Comparison of ENCODE assay signal across 8 mouse cellular contexts in the genomic region with DNA sequence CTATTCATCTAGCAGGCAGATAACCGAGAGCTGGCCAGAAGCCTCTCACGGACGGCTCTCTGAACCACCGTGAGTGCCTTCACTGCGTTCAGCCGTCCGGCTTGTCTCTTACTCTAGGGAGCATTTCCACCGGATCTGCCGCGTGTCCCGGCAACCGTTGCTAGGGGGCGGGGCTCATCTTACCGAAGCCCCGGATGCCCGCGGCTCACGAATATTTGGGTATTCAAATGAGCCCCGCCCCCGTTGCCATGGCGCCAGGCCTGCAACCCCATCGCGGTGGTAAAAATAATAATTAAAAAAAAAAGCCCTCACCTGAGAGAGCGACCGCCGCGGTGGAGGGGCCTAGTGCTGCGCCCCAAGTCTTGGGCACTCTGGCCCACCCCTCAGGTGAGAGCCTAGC. TPM values are rescaled to one million over a fixed set of nuclear protein-coding genes. Genes with fewer than 3 reads are reported as not detected.
DNase-seq lines count a peak whose midpoint lies in the region; ATAC-seq and TF ChIP-seq lines count a peak whose summit lies in the region.

No protein-coding gene starts in this region.

- H3K9me3 ChIP-seq in CH12.LX (replicated peaks; ENCODE audit: low read length) = no peaks in the 10 kb centered on the region
- H3K9me3 ChIP-seq in forebrain, embryonic 11.5 days (ENCODE audit: control insufficient read depth, low read length) = no peaks in the 10 kb centered on the region
- no peaks in the 10 kb centered on the region for H3K9me3 ChIP-seq in heart, embryonic 16.5 days (replicated peaks; ENCODE audit: control insufficient read depth, low read length)
- no peaks in the 10 kb centered on the region for H3K9me3 ChIP-seq in liver, postnatal 0 days (ENCODE audit: low read length)
- no peaks in the 10 kb centered on the region for H3K9me3 ChIP-seq in neural tube, embryonic 14.5 days (ENCODE audit: control insufficient read depth, low read length)

- TF ChIP-seq RAD21 in CH12.LX (IDR thresholded peaks at IDR 0.05; ENCODE audit: low read depth, low read length) = no peak

- H3K4me2 ChIP-seq in CH12.LX (ENCODE audit: insufficient read depth, low read depth, poor library complexity, severe bottlenecking) = peak overlapping the region; percentile 86
- peak overlapping the region; percentile 97 for H3K4me2 ChIP-seq in forebrain, embryonic 11.5 days (ENCODE audit: low read depth, low read length, severe bottlenecking)
- H3K4me2 ChIP-seq in heart, embryonic 16.5 days (ENCODE audit: low read depth, low read length) = peak overlapping the region; percentile 99
- peak overlapping the region; percentile 100 for H3K4me2 ChIP-seq in liver, postnatal 0 days (ENCODE audit: low read depth, low read length)
- peak overlapping the region; percentile 98 for H3K4me2 ChIP-seq in neural tube, embryonic 14.5 days (ENCODE audit: low read depth, low read length)

- peak; percentile 96 for DNase-seq in CH12.LX (ENCODE audit: extremely low read depth)
- peak; percentile 98 for DNase-seq in forebrain, embryonic 11.5 days (ENCODE audit: low spot score)
- DNase-seq in kidney, postnatal 36 days = peak; percentile 94 to 98
- DNase-seq in liver, postnatal 0 days = peak; percentile 95

- H3K4me1 ChIP-seq in CH12.LX (ENCODE audit: control insufficient read depth in 1 of 2, insufficient read depth in 2 of 2) = peaks cover 6 to 18% of the 10 kb centered on the region in 2 experiments
- H3K4me1 ChIP-seq in brown adipose tissue, adult 24 weeks (ENCODE audit: control insufficient read depth, insufficient read depth, insufficient read length, low read length) = peaks cover 17% of the 10 kb centered on the region
- peaks cover 10% of the 10 kb centered on the region for H3K4me1 ChIP-seq in forebrain, embryonic 11.5 days (replicated peaks; ENCODE audit: control insufficient read depth, insufficient read depth, low read length)
- H3K4me1 ChIP-seq in heart, embryonic 16.5 days (ENCODE audit: control insufficient read depth, insufficient read depth, low read length) = peaks cover 16% of the 10 kb centered on the region
- H3K4me1 ChIP-seq in liver, postnatal 0 days (ENCODE audit: insufficient read depth) = peaks cover 35% of the 10 kb centered on the region
- peaks cover 9% of the 10 kb centered on the region for H3K4me1 ChIP-seq in neural tube, embryonic 14.5 days (ENCODE audit: control insufficient read depth, insufficient read depth, low read length)
- H3K4me1 ChIP-seq in testis, adult 2 months (ENCODE audit: control insufficient read depth, insufficient read depth, low read length) = peaks cover 7% of the 10 kb centered on the region

- H3K79me2 ChIP-seq in CH12.LX (replicated peaks; ENCODE audit: control insufficient read depth, extremely low read depth, insufficient read depth, poor library complexity, severe bottlenecking) = no peaks in the 10 kb centered on the region

- WGBS in forebrain, embryonic 11.5 days = under 1% methylated on average over 28 of the region's 28 CpGs
- WGBS in heart, embryonic 16.5 days = under 1% methylated on average over 28 of the region's 28 CpGs
- under 1% methylated on average over 28 of the region's 28 CpGs for WGBS in liver, postnatal 0 days (ENCODE audit: insufficient replicate concordance)
- WGBS in neural tube, embryonic 14.5 days = under 1% methylated on average over 28 of the region's 28 CpGs

- peak overlapping the region; percentile 56 for H3K9ac ChIP-seq in CH12.LX (ENCODE audit: insufficient read depth, low read depth)
- peak overlapping the region; percentile 55 for H3K9ac ChIP-seq in forebrain, embryonic 11.5 days (ENCODE audit: low read length)
- H3K9ac ChIP-seq in heart, embryonic 16.5 days (ENCODE audit: low read length) = peak overlapping the region; percentile 73
- peak overlapping the region; percentile 96 for H3K9ac ChIP-seq in liver, postnatal 0 days (replicated peaks)
- H3K9ac ChIP-seq in neural tube, embryonic 14.5 days (replicated peaks; ENCODE audit: low read depth, low read length) = peak overlapping the region; percentile 54

- no peak for TF ChIP-seq EP300 in CH12.LX (IDR thresholded peaks at IDR 0.05; ENCODE audit: low read length)
- TF ChIP-seq EP300 in liver, postnatal 0 days (IDR thresholded peaks at IDR 0.05; ENCODE audit: low read depth) = no peak

- in situ Hi-C loops in CH12.LX (cut with MboI; ENCODE audit: low pct_ligation_motif_present, low pct_unique_long_range_greater_than_20kb, low sequenced_read_pairs) = no loop called here

- H3K4me3 ChIP-seq in CH12.LX (replicated peaks in 1 of 3; ENCODE audit: low read depth in 2 of 3, low read length in 2 of 3, poor library complexity in 1 of 3) = peak overlapping the region; percentile 68 to 87 (median 85)
- peak overlapping the region; percentile 69 for H3K4me3 ChIP-seq in brown adipose tissue, adult 24 weeks (ENCODE audit: insufficient read depth, low read depth, low read length)
- peak overlapping the region; percentile 85 for H3K4me3 ChIP-seq in forebrain, embryonic 11.5 days (ENCODE audit: low read depth, low read length)
- H3K4me3 ChIP-seq in heart, embryonic 16.5 days (ENCODE audit: low read length) = peak overlapping the region; percentile 58
- H3K4me3 ChIP-seq in liver, postnatal 0 days (ENCODE audit: low read depth, low read length) = peak overlapping the region; percentile 95
- peak overlapping the region; percentile 94 for H3K4me3 ChIP-seq in neural tube, embryonic 14.5 days (ENCODE audit: low read depth, low read length)
- H3K4me3 ChIP-seq in testis, adult 2 months (ENCODE audit: control insufficient read depth, low read depth, low read length) = peak overlapping the region; percentile 95

- no peak overlapping the region for H3K27ac ChIP-seq in CH12.LX (ENCODE audit: insufficient read depth, low read depth)
- H3K27ac ChIP-seq in brown adipose tissue, adult 24 weeks (replicated peaks; ENCODE audit: low read depth, low read length) = no peak overlapping the region
- H3K27ac ChIP-seq in forebrain, embryonic 11.5 days (ENCODE audit: low read depth, low read length) = peak overlapping the region; percentile 64
- H3K27ac ChIP-seq in heart, embryonic 16.5 days (ENCODE audit: low read length) = peak overlapping the region; percentile 89
- peak overlapping the region; percentile 91 for H3K27ac ChIP-seq in liver, postnatal 0 days (ENCODE audit: low read depth)
- peak overlapping the region; percentile 71 for H3K27ac ChIP-seq in neural tube, embryonic 14.5 days (ENCODE audit: low read depth, low read length)
- peak overlapping the region; percentile 79 for H3K27ac ChIP-seq in testis, adult 2 months (ENCODE audit: control insufficient read depth, insufficient read depth, low read depth, low read length)

- peak; percentile 43 for ATAC-seq in forebrain, embryonic 11.5 days (replicated peaks; ENCODE audit: low FRiP score)
- 0 out of 2 replicates have a peak, but pooled peaks have one; percentile 16 for ATAC-seq in heart, embryonic 16.5 days (replicated peaks; ENCODE audit: extremely low read depth, insufficient read depth, low FRiP score)
- peak; percentile 4; the same call in 1 of the 2 replicates for ATAC-seq in liver, postnatal 0 days
- ATAC-seq in neural tube, embryonic 14.5 days (ENCODE audit: low read depth) = peak; percentile 38; the same call in 1 of the 2 replicates

- dilution Hi-C loops in CH12.LX (cut with MboI; ENCODE audit: extremely low pct_ligation_motif_present, extremely low pct_unique_long_range_greater_than_20kb, low sequenced_read_pairs) = no loop called here

- TF ChIP-seq CTCF in CH12.LX (conservative IDR thresholded peaks at IDR 0.05 in 1 of 2, IDR thresholded peaks at IDR 0.05 in 1 of 2; ENCODE audit: low read depth in 2 of 2, low read length in 2 of 2) = no peak
- no peak for TF ChIP-seq CTCF in liver, postnatal 0 days (IDR thresholded peaks at IDR 0.05; ENCODE audit: low read depth)
- no peak for TF ChIP-seq CTCF in testis, adult 2 months (IDR thresholded peaks at IDR 0.05; ENCODE audit: control insufficient read depth, insufficient read depth, insufficient replicate concordance, low read depth, low read length)

- H3K36me3 ChIP-seq in CH12.LX (replicated peaks in 1 of 2; ENCODE audit: control insufficient read depth in 1 of 2, insufficient read depth in 1 of 2, low read length in 1 of 2) = peaks cover 25 to 27% of the 10 kb centered on the region in 2 experiments
- H3K36me3 ChIP-seq in forebrain, embryonic 11.5 days (ENCODE audit: control insufficient read depth, insufficient read depth, low read length) = 0 out of 2 replicates have a peak, but pooled peaks cover 1% of the 10 kb centered on the region
- H3K36me3 ChIP-seq in heart, embryonic 16.5 days (ENCODE audit: control insufficient read depth, insufficient read depth) = peaks cover 23% of the 10 kb centered on the region
- H3K36me3 ChIP-seq in liver, postnatal 0 days (replicated peaks; ENCODE audit: insufficient read depth, low read length) = peaks cover 25% of the 10 kb centered on the region
- H3K36me3 ChIP-seq in neural tube, embryonic 14.5 days (ENCODE audit: control insufficient read depth, insufficient read depth, low read length) = peaks cover 26% of the 10 kb centered on the region
- H3K36me3 ChIP-seq in testis, adult 2 months (ENCODE audit: control insufficient read depth, insufficient read depth, low read length) = no peaks in the 10 kb centered on the region; the same call in 1 of the 2 replicates

- TF ChIP-seq POLR2A in CH12.LX (IDR thresholded peaks at IDR 0.05; ENCODE audit: low read depth, low read length) = peak; percentile 30; the same call in 1 of the 2 replicates
- peak; percentile 84 for TF ChIP-seq POLR2A in testis, adult 2 months (IDR thresholded peaks at IDR 0.05; ENCODE audit: control insufficient read depth, low read depth, low read length)

- H3K27me3 ChIP-seq in CH12.LX (replicated peaks) = no peaks in the 10 kb centered on the region
- no peaks in the 10 kb centered on the region for H3K27me3 ChIP-seq in forebrain, embryonic 11.5 days (ENCODE audit: control insufficient read depth, insufficient read depth, low read length)
- no peaks in the 10 kb centered on the region for H3K27me3 ChIP-seq in heart, embryonic 16.5 days (ENCODE audit: control insufficient read depth, insufficient read depth, low read length)
- H3K27me3 ChIP-seq in liver, postnatal 0 days (ENCODE audit: insufficient read depth, low read length) = no peaks in the 10 kb centered on the region
- H3K27me3 ChIP-seq in neural tube, embryonic 14.5 days (ENCODE audit: control insufficient read depth, insufficient read depth, low read length) = no peaks in the 10 kb centered on the region
- H3K27me3 ChIP-seq in testis, adult 2 months (ENCODE audit: control insufficient read depth, insufficient read depth, low read length) = no peaks in the 10 kb centered on the region

RNA-seq across cellular contexts. Expression of a gene that starts 0.9 kb away (rescaled TPM):
- total RNA-seq in CH12.LX (2012; rRNA removed) (0.92 and 0.93 TPM in 2 replicates), CH12.LX (2014; rRNA removed) (0.46 and 0.89 TPM in 2 replicates)
- polyA plus RNA-seq in CH12.LX (2012; ENCODE audit: insufficient read length, low read depth) = 1.0 and 1.4 TPM in 2 replicates
- 3.4 and 5.8 TPM in 2 replicates for polyA plus RNA-seq in brown adipose tissue, adult 24 weeks (2012; ENCODE audit: insufficient read depth, insufficient read length, missing spikeins)
- polyA plus RNA-seq in forebrain, embryonic 11.5 days (2014; fragmentation: Nextera tagmentation; extraction: Ambion mirVana) = 14.0 and 16.1 TPM in 2 replicates
- 3.0 and 4.1 TPM in 2 replicates for polyA plus RNA-seq in heart, embryonic 16.5 days (2015; fragmentation: Nextera tagmentation; extraction: Ambion mirVana)
- 2.0 and 2.2 TPM in 2 replicates for polyA plus RNA-seq in liver, postnatal 0 days (2015; fragmentation: Nextera tagmentation; extraction: Ambion mirVana)
- 4.4 and 6.7 TPM in 2 replicates for polyA plus RNA-seq in neural tube, embryonic 14.5 days (2014; fragmentation: Nextera tagmentation; extraction: Ambion mirVana)
- 131 and 140 TPM in 2 replicates for polyA plus RNA-seq in testis, adult 2 months (2012; rRNA removed)

RNA-seq across cellular contexts. Expression of a gene that starts 1.0 kb away (rescaled TPM):
- total RNA-seq in CH12.LX (2012; rRNA removed) = 82.0 and 106 TPM in 2 replicates
- total RNA-seq in CH12.LX (2014; rRNA removed) = 43.6 and 48.9 TPM in 2 replicates
- polyA plus RNA-seq in CH12.LX (2012; ENCODE audit: insufficient read length, low read depth) = 71.3 and 86.3 TPM in 2 replicates
- 72.6 and 86.6 TPM in 2 replicates for polyA plus RNA-seq in brown adipose tissue, adult 24 weeks (2012; ENCODE audit: insufficient read depth, insufficient read length, missing spikeins)
- 87.5 and 116 TPM in 2 replicates for polyA plus RNA-seq in forebrain, embryonic 11.5 days (2014; fragmentation: Nextera tagmentation; extraction: Ambion mirVana)
- 59.5 and 92.1 TPM in 2 replicates for polyA plus RNA-seq in heart, embryonic 16.5 days (2015; fragmentation: Nextera tagmentation; extraction: Ambion mirVana)
- 44.0 and 46.2 TPM in 2 replicates for polyA plus RNA-seq in liver, postnatal 0 days (2015; fragmentation: Nextera tagmentation; extraction: Ambion mirVana)
- polyA plus RNA-seq in neural tube, embryonic 14.5 days (2014; fragmentation: Nextera tagmentation; extraction: Ambion mirVana) = 152 and 166 TPM in 2 replicates
- 41.6 and 46.6 TPM in 2 replicates for polyA plus RNA-seq in testis, adult 2 months (2012; rRNA removed)

RNA-seq across cellular contexts. Expression of a gene that starts 19.1 kb away (rescaled TPM):
- total RNA-seq in CH12.LX (2012; rRNA removed) = 0.50 and 1.1 TPM in 2 replicates
- total RNA-seq in CH12.LX (2014; rRNA removed) = 0.55 and 0.97 TPM in 2 replicates
- polyA plus RNA-seq in CH12.LX (2012; ENCODE audit: insufficient read length, low read depth) = 0.85 and 0.89 TPM in 2 replicates
- not detected in 2 replicates for polyA plus RNA-seq in brown adipose tissue, adult 24 weeks (2012; ENCODE audit: insufficient read depth, insufficient read length, missing spikeins)
- polyA plus RNA-seq in forebrain, embryonic 11.5 days (2014; fragmentation: Nextera tagmentation; extraction: Ambion mirVana) = 3.3 TPM in 2 replicates
- 0.54 and 0.76 TPM in 2 replicates for polyA plus RNA-seq in heart, embryonic 16.5 days (2015; fragmentation: Nextera tagmentation; extraction: Ambion mirVana)
- polyA plus RNA-seq in liver, postnatal 0 days (2015; fragmentation: Nextera tagmentation; extraction: Ambion mirVana) = 0.49 TPM in 2 replicates
- 0.21 and 0.45 TPM in 2 replicates for polyA plus RNA-seq in neural tube, embryonic 14.5 days (2014; fragmentation: Nextera tagmentation; extraction: Ambion mirVana)
- polyA plus RNA-seq in testis, adult 2 months (2012; rRNA removed) = 216 and 222 TPM in 2 replicates

RNA-seq across cellular contexts. Expression of a gene that starts 20.8 kb away (rescaled TPM):
- total RNA-seq in CH12.LX (2012; rRNA removed) (9.4 and 11.6 TPM in 2 replicates), CH12.LX (2014; rRNA removed) (6.7 and 8.1 TPM in 2 replicates)
- 4.1 and 4.6 TPM in 2 replicates for polyA plus RNA-seq in CH12.LX (2012; ENCODE audit: insufficient read length, low read depth)
- polyA plus RNA-seq in brown adipose tissue, adult 24 weeks (2012; ENCODE audit: insufficient read depth, insufficient read length, missing spikeins) = 1.4 and 1.5 TPM in 2 replicates
- polyA plus RNA-seq in forebrain, embryonic 11.5 days (2014; fragmentation: Nextera tagmentation; extraction: Ambion mirVana) = 47.4 and 49.3 TPM in 2 replicates
- polyA plus RNA-seq in heart, embryonic 16.5 days (2015; fragmentation: Nextera tagmentation; extraction: Ambion mirVana) = 16.1 and 17.2 TPM in 2 replicates
- 24.9 and 27.3 TPM in 2 replicates for polyA plus RNA-seq in liver, postnatal 0 days (2015; fragmentation: Nextera tagmentation; extraction: Ambion mirVana)
- 24.8 and 25.3 TPM in 2 replicates for polyA plus RNA-seq in neural tube, embryonic 14.5 days (2014; fragmentation: Nextera tagmentation; extraction: Ambion mirVana)
- 33.5 and 41.7 TPM in 2 replicates for polyA plus RNA-seq in testis, adult 2 months (2012; rRNA removed)

RNA-seq across cellular contexts. Expression of a gene that starts 22.2 kb away (rescaled TPM):
- 133 and 137 TPM in 2 replicates for total RNA-seq in CH12.LX (2012; rRNA removed)
- total RNA-seq in CH12.LX (2014; rRNA removed) = 84.7 and 91.0 TPM in 2 replicates
- 95.5 and 103 TPM in 2 replicates for polyA plus RNA-seq in CH12.LX (2012; ENCODE audit: insufficient read length, low read depth)
- polyA plus RNA-seq in brown adipose tissue, adult 24 weeks (2012; ENCODE audit: insufficient read depth, insufficient read length, missing spikeins) = 49.5 and 67.9 TPM in 2 replicates
- polyA plus RNA-seq in forebrain, embryonic 11.5 days (2014; fragmentation: Nextera tagmentation; extraction: Ambion mirVana) = 56.7 and 65.2 TPM in 2 replicates
- 96.9 and 111 TPM in 2 replicates for polyA plus RNA-seq in heart, embryonic 16.5 days (2015; fragmentation: Nextera tagmentation; extraction: Ambion mirVana)
- 55.2 and 55.7 TPM in 2 replicates for polyA plus RNA-seq in liver, postnatal 0 days (2015; fragmentation: Nextera tagmentation; extraction: Ambion mirVana)
- polyA plus RNA-seq in neural tube, embryonic 14.5 days (2014; fragmentation: Nextera tagmentation; extraction: Ambion mirVana) = 45.3 and 54.3 TPM in 2 replicates
- 16.6 and 16.7 TPM in 2 replicates for polyA plus RNA-seq in testis, adult 2 months (2012; rRNA removed)

Comparison
In these comparisons a context has a peak if more than half of its experiments do, and no peak if none do; other contexts are left out.
1. H3K27ac ChIP-seq: peak in forebrain, embryonic 11.5 days (single experiment), heart, embryonic 16.5 days (single experiment), liver, postnatal 0 days (single experiment), neural tube, embryonic 14.5 days (single experiment) and testis, adult 2 months (single experiment); none in CH12.LX (single experiment) and brown adipose tissue, adult 24 weeks (single experiment).
2. RNA of a gene that starts 19.1 kb away (polyA plus RNA-seq): 216 to 222 TPM in testis, adult 2 months; 3.3 TPM in forebrain, embryonic 11.5 days, 0.85 to 0.89 TPM in CH12.LX, 0.54 to 0.76 TPM in heart, embryonic 16.5 days, 0.49 TPM in liver, postnatal 0 days, 0.21 to 0.45 TPM in neural tube, embryonic 14.5 days and not detected in brown adipose tissue, adult 24 weeks; every median in the first group is over 10 times any median in the second.
3. Peak in every context shown above with its lines, with median percentiles within 50 percentile points of each other: DNase-seq, H3K4me2 ChIP-seq, H3K4me3 ChIP-seq, H3K9ac ChIP-seq and ATAC-seq.